Mouse (Mus musculus) yolk sac, embryonic 10.5 days (tissue): Measurements from ENCODE around the gene Cadm2.

Experiments used
- DNase-seq: peaks from one replicate; pipeline ENCODE4 v3.0.0-alpha.2; 2017; ENCODE audit warnings: low spot score

The Cadm2 gene

GRCm38 (mm10) chr16:67509079-67509478 lies 111.6 kb downstream of the Cadm2 start:
- DNase-seq: no peak

- no peak for DNase-seq
Measured at GRCm38 (mm10) chr16:67482542-67482941, 138.2 kb downstream of the Cadm2 start.

- DNase-seq: no peak
Measured at GRCm38 (mm10) chr16:67467041-67467440, 153.7 kb downstream of the Cadm2 start.

- no peak for DNase-seq
Measured at GRCm38 (mm10) chr16:67436301-67436700, 184.4 kb downstream of the Cadm2 start.

- no peak for DNase-seq
Measured at GRCm38 (mm10) chr16:67425371-67425770, 195.3 kb downstream of the Cadm2 start.

GRCm38 (mm10) chr16:67410926-67411325 lies 209.8 kb downstream of the Cadm2 start:
- DNase-seq: no peak

GRCm38 (mm10) chr16:67410482-67410881 lies 210.2 kb downstream of the Cadm2 start:
- no peak for DNase-seq

- no peak for DNase-seq
Measured at GRCm38 (mm10) chr16:67367745-67368144, 253.0 kb downstream of the Cadm2 start.

GRCm38 (mm10) chr16:67348011-67348410 lies 272.7 kb downstream of the Cadm2 start:
- DNase-seq: no peak

GRCm38 (mm10) chr16:67347561-67347960 lies 273.1 kb downstream of the Cadm2 start:
- DNase-seq: no peak

- no peak for DNase-seq
Measured at GRCm38 (mm10) chr16:67346621-67347290, 274.0 kb downstream of the Cadm2 start.

- DNase-seq: no peak
Measured at GRCm38 (mm10) chr16:67344194-67344593, 276.5 kb downstream of the Cadm2 start.

GRCm38 (mm10) chr16:67311033-67311432 lies 309.7 kb downstream of the Cadm2 start:
- no peak for DNase-seq

- DNase-seq: no peak
Measured at GRCm38 (mm10) chr16:67284664-67285063, 336.0 kb downstream of the Cadm2 start.

- DNase-seq: no peak
Measured at GRCm38 (mm10) chr16:67243598-67243997, 377.1 kb downstream of the Cadm2 start.

- DNase-seq: no peak
Measured at GRCm38 (mm10) chr16:67234862-67235261, 385.8 kb downstream of the Cadm2 start.

- DNase-seq: no peak
Measured at GRCm38 (mm10) chr16:67226696-67227095, 394.0 kb downstream of the Cadm2 start.

- DNase-seq: no peak
Measured at GRCm38 (mm10) chr16:67203329-67203728, 417.4 kb downstream of the Cadm2 start.

- no peak for DNase-seq
Measured at GRCm38 (mm10) chr16:67192852-67193415, 427.8 kb downstream of the Cadm2 start.

- no peak for DNase-seq
Measured at GRCm38 (mm10) chr16:67192395-67192794, 428.3 kb downstream of the Cadm2 start.

- no peak for DNase-seq
Measured at GRCm38 (mm10) chr16:67186322-67186721, 434.4 kb downstream of the Cadm2 start.

- no peak for DNase-seq
Measured at GRCm38 (mm10) chr16:67182958-67183357, 437.8 kb downstream of the Cadm2 start.

GRCm38 (mm10) chr16:67175386-67175785 lies 445.3 kb downstream of the Cadm2 start:
- no peak for DNase-seq

- no peak for DNase-seq
Measured at GRCm38 (mm10) chr16:67162211-67162790, 458.4 kb downstream of the Cadm2 start.
